Mouse (Mus musculus): ENCODE measurements around the gene Ankrd44.

GRCm38 (mm10) chr1:54905632-54906031 is 20.6 kb downstream of the Ankrd44 start:
- no peak for TF ChIP-seq POLR2A (IDR thresholded peaks at IDR 0.05; ENCODE audit: control insufficient read depth, low read depth, low read length)
- TF ChIP-seq CTCF (IDR thresholded peaks at IDR 0.05; ENCODE audit: control insufficient read depth, insufficient read depth, insufficient replicate concordance, low read depth, low read length) = no peak

Measured in testis, adult 2 months (tissue).